Mouse (Mus musculus): ENCODE data around the gene Mpped1. TPM values are rescaled to one million over a fixed set of nuclear protein-coding genes. Genes with fewer than 3 reads are reported as not detected.

Gene Mpped1
- total and polyA plus RNA-seq, 3 experiments = not detected

GRCm38 (mm10) chr15:83832265-83832664, 53.0 kb downstream of the Mpped1 start:
- TF ChIP-seq TBP (IDR thresholded peaks at IDR 0.05; ENCODE audit: low read depth, low read length) (no peak), E2F4 (IDR thresholded peaks at IDR 0.05; ENCODE audit: borderline replicate concordance, low read depth, low read length) (no peak), SIN3A (IDR thresholded peaks at IDR 0.05; ENCODE audit: low read length) (no peak), MYB (IDR thresholded peaks at IDR 0.05; ENCODE audit: low read depth, low read length) (no peak), POLR2AphosphoS2 (IDR thresholded peaks at IDR 0.05; ENCODE audit: low read length) (no peak), MYC (IDR thresholded peaks at IDR 0.05; ENCODE audit: low read depth, low read length) (no peak)
- no peak for DNase-seq (ENCODE audit: low read depth, low spot score)
- Histone ChIP-seq H3K9me3 (replicated peaks; ENCODE audit: insufficient read depth, low read length) (no peaks in the 10 kb centered on the region), H3K27me3 (ENCODE audit: control insufficient read depth in 1 of 2, insufficient read depth in 2 of 2, low read length in 2 of 2) (no peaks in the 10 kb centered on the region), H3K79me2 (ENCODE audit: control insufficient read depth, insufficient read depth, low read length, poor library complexity) (no peaks in the 10 kb centered on the region), H3K4me3 (ENCODE audit: control insufficient read depth in 1 of 2, insufficient read depth in 1 of 2, low read depth in 2 of 2, low read length in 2 of 2) (no peak overlapping the region), H3K9ac (ENCODE audit: control insufficient read depth, low read depth, low read length, poor library complexity, severe bottlenecking) (no peak overlapping the region), H3K4me1 (ENCODE audit: control insufficient read depth in 1 of 2, insufficient read depth in 2 of 2, low read length in 2 of 2) (no peaks in the 10 kb centered on the region), H3K27ac (ENCODE audit: control insufficient read depth, low read depth, low read length) (no peak overlapping the region), H3K36me3 (ENCODE audit: control insufficient read depth in 1 of 2, insufficient read depth in 2 of 2, low read length in 2 of 2) (no peaks in the 10 kb centered on the region)

DNA sequence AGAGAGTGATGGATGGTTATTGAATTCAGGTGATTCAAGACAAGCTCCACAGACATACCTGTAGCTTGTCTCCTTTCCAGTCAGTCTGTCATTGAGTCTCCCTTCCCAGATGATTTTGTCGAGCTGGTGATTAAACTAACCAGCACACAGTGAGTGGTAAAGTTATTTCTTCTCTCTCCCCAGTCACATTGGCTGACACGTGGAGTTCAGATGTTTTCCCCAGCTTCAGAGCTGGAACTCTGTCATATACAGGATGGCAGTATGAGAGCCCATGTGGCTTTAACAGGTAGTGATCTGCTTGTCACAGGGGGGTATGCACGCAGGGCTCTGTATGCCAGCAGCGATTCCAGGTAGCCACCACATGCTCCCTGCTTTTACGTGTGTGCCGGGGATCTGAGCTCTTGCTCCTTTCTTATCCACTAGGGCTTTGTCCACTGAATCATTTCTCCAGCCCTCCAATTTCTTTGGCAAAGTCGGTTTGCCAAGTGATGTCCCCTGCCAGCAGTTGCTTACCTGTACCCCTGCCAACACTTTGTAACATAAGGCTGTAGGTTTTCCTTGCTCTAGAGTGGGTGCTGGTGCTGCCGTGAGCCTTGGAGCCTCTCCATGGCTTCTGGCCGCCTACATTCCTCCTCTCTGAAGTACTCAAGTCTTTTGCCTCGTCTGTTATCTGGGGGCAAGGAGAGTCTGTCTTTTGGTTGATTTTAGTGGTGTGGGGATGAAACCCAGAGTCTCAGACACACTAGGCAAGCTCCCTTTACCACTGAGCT, 61.9 kb downstream of the Mpped1 start:
- no peak for DNase-seq (ENCODE audit: low read depth, low spot score)
- Histone ChIP-seq H3K27ac (ENCODE audit: control insufficient read depth, low read depth, low read length) (no peak overlapping the region), H3K9me3 (replicated peaks; ENCODE audit: insufficient read depth, low read length) (no peaks in the 10 kb centered on the region), H3K4me1 (ENCODE audit: control insufficient read depth in 1 of 2, insufficient read depth in 2 of 2, low read length in 2 of 2) (no peaks in the 10 kb centered on the region), H3K4me3 (ENCODE audit: control insufficient read depth in 1 of 2, insufficient read depth in 1 of 2, low read depth in 2 of 2, low read length in 2 of 2) (no peak overlapping the region), H3K9ac (ENCODE audit: control insufficient read depth, low read depth, low read length, poor library complexity, severe bottlenecking) (no peak overlapping the region), H3K36me3 (ENCODE audit: control insufficient read depth in 1 of 2, insufficient read depth in 2 of 2, low read length in 2 of 2) (no peaks in the 10 kb centered on the region), H3K79me2 (ENCODE audit: control insufficient read depth, insufficient read depth, low read length, poor library complexity) (no peaks in the 10 kb centered on the region), H3K27me3 (ENCODE audit: control insufficient read depth in 1 of 2, insufficient read depth in 2 of 2, low read length in 2 of 2) (no peaks in the 10 kb centered on the region)
- TF ChIP-seq TCF12 (IDR thresholded peaks at IDR 0.05; ENCODE audit: low read depth, low read length) (no peak), EP300 (IDR thresholded peaks at IDR 0.05; ENCODE audit: low read depth in 1 of 2, low read length in 2 of 2) (no peak), POLR2AphosphoS5 (IDR thresholded peaks at IDR 0.05; ENCODE audit: borderline replicate concordance, low read depth, low read length) (no peak), RAD21 (IDR thresholded peaks at IDR 0.05; ENCODE audit: low read depth, low read length) (no peak), CHD2 (IDR thresholded peaks at IDR 0.05; ENCODE audit: low read length) (no peak), MEF2A (IDR thresholded peaks at IDR 0.05; ENCODE audit: extremely low read depth, insufficient replicate concordance, low read depth, low read length, poor library complexity, severe bottlenecking) (no peak), JUND (IDR thresholded peaks at IDR 0.05; ENCODE audit: low read depth, low read length) (no peak), ZMIZ1 (IDR thresholded peaks at IDR 0.05; ENCODE audit: low read depth, low read length) (no peak), POLR2A (IDR thresholded peaks at IDR 0.05; ENCODE audit: control insufficient read depth in 1 of 2, insufficient read depth in 1 of 2, low read depth in 1 of 2, low read length in 2 of 2, poor library complexity in 1 of 2) (no peak), USF1 (IDR thresholded peaks at IDR 0.05; ENCODE audit: low read depth, low read length) (no peak), GABPA (IDR thresholded peaks at IDR 0.05; ENCODE audit: low read depth, low read length) (no peak), USF2 (IDR thresholded peaks at IDR 0.05; ENCODE audit: borderline replicate concordance in 1 of 2, insufficient read depth in 1 of 2, low read depth in 1 of 2, low read length in 2 of 2) (no peak), E2F4 (IDR thresholded peaks at IDR 0.05; ENCODE audit: borderline replicate concordance, low read depth, low read length) (no peak), UBTF (IDR thresholded peaks at IDR 0.05; ENCODE audit: borderline replicate concordance, insufficient read depth, low read depth, low read length) (no peak)

All from MEL (cell line).